Mouse (Mus musculus): ENCODE measurements around the gene Cd207. TPM values are rescaled to one million over a fixed set of nuclear protein-coding genes. Genes with fewer than 3 reads are reported as not detected.

The Cd207 gene
- 3.3 TPM for polyA plus RNA-seq (2015; fragmentation: Illumina TruSeq; extraction: RNeasy Lipid Tissue Mini Kit (QIAGEN cat#74804); ENCODE audit: insufficient read depth, low replicate concordance)

GRCm38 (mm10) chr6:83677757-83678156 is at the start of gene Cd207:
Cd207 (minus strand) TSS chr6:83677857.

GRCm38 (mm10) chr6:83711067-83711675 is 33.5 kb upstream of the Cd207 start, which contains the start of gene Vax2:
Vax2 (plus strand) TSS chr6:83711264.

GRCm38 (mm10) chr6:83656087-83656486 is 21.6 kb downstream of the Cd207 start, which contains the start of gene Clec4f:
Clec4f (minus strand) TSS chr6:83656187.

Other genes starting within 250 kb of the Cd207 start
- 25.0 TPM for gene Tet3, start 218.8 kb downstream of the Cd207 start, polyA plus RNA-seq (2015; fragmentation: Illumina TruSeq; extraction: RNeasy Lipid Tissue Mini Kit (QIAGEN cat#74804); ENCODE audit: insufficient read depth, low replicate concordance)
- gene Dguok, start 170.9 kb downstream of the Cd207 start, polyA plus RNA-seq (2015; fragmentation: Illumina TruSeq; extraction: RNeasy Lipid Tissue Mini Kit (QIAGEN cat#74804); ENCODE audit: insufficient read depth, low replicate concordance): 75.7 TPM
- 11.0 TPM for gene Actg2, start 141.6 kb downstream of the Cd207 start, polyA plus RNA-seq (2015; fragmentation: Illumina TruSeq; extraction: RNeasy Lipid Tissue Mini Kit (QIAGEN cat#74804); ENCODE audit: insufficient read depth, low replicate concordance)
- gene Stambp, start 105.1 kb downstream of the Cd207 start, polyA plus RNA-seq (2015; fragmentation: Illumina TruSeq; extraction: RNeasy Lipid Tissue Mini Kit (QIAGEN cat#74804); ENCODE audit: insufficient read depth, low replicate concordance): 23.9 TPM
- gene Clec4f, start 21.7 kb downstream of the Cd207 start, polyA plus RNA-seq (2015; fragmentation: Illumina TruSeq; extraction: RNeasy Lipid Tissue Mini Kit (QIAGEN cat#74804); ENCODE audit: insufficient read depth, low replicate concordance): not detected
- not detected for gene Vax2, start 33.4 kb upstream of the Cd207 start, polyA plus RNA-seq (2015; fragmentation: Illumina TruSeq; extraction: RNeasy Lipid Tissue Mini Kit (QIAGEN cat#74804); ENCODE audit: insufficient read depth, low replicate concordance)
- not detected for gene Atp6v1b1, start 65.1 kb upstream of the Cd207 start, polyA plus RNA-seq (2015; fragmentation: Illumina TruSeq; extraction: RNeasy Lipid Tissue Mini Kit (QIAGEN cat#74804); ENCODE audit: insufficient read depth, low replicate concordance)
- gene Ankrd53, start 84.8 kb upstream of the Cd207 start, polyA plus RNA-seq (2015; fragmentation: Illumina TruSeq; extraction: RNeasy Lipid Tissue Mini Kit (QIAGEN cat#74804); ENCODE audit: insufficient read depth, low replicate concordance): not detected
- 46.2 TPM for gene Tex261, start 98.0 kb upstream of the Cd207 start, polyA plus RNA-seq (2015; fragmentation: Illumina TruSeq; extraction: RNeasy Lipid Tissue Mini Kit (QIAGEN cat#74804); ENCODE audit: insufficient read depth, low replicate concordance)
- 34.6 TPM for gene Nagk, start 117.1 kb upstream of the Cd207 start, polyA plus RNA-seq (2015; fragmentation: Illumina TruSeq; extraction: RNeasy Lipid Tissue Mini Kit (QIAGEN cat#74804); ENCODE audit: insufficient read depth, low replicate concordance)
- 34.6 TPM for gene Paip2b, start 153.9 kb upstream of the Cd207 start, polyA plus RNA-seq (2015; fragmentation: Illumina TruSeq; extraction: RNeasy Lipid Tissue Mini Kit (QIAGEN cat#74804); ENCODE audit: insufficient read depth, low replicate concordance)
- 186 TPM for gene Zfp638, start 189.3 kb upstream of the Cd207 start, polyA plus RNA-seq (2015; fragmentation: Illumina TruSeq; extraction: RNeasy Lipid Tissue Mini Kit (QIAGEN cat#74804); ENCODE audit: insufficient read depth, low replicate concordance)